Mouse (Mus musculus) B cell, adult 62 days (primary cell): ENCODE results near the gene Uvrag. TPM values are rescaled to one million over a fixed set of nuclear protein-coding genes. Genes with fewer than 3 reads are reported as not detected.

Experiments
- total RNA-seq: library from RNA; stranded (reverse); gene quantifications from 4 replicates; pipeline ENCODE4 v1.2.4, GENCODE M21; 2023

Gene Uvrag
- total RNA-seq: 211 to 246 TPM (median 232 TPM) in 4 replicates

DNA sequence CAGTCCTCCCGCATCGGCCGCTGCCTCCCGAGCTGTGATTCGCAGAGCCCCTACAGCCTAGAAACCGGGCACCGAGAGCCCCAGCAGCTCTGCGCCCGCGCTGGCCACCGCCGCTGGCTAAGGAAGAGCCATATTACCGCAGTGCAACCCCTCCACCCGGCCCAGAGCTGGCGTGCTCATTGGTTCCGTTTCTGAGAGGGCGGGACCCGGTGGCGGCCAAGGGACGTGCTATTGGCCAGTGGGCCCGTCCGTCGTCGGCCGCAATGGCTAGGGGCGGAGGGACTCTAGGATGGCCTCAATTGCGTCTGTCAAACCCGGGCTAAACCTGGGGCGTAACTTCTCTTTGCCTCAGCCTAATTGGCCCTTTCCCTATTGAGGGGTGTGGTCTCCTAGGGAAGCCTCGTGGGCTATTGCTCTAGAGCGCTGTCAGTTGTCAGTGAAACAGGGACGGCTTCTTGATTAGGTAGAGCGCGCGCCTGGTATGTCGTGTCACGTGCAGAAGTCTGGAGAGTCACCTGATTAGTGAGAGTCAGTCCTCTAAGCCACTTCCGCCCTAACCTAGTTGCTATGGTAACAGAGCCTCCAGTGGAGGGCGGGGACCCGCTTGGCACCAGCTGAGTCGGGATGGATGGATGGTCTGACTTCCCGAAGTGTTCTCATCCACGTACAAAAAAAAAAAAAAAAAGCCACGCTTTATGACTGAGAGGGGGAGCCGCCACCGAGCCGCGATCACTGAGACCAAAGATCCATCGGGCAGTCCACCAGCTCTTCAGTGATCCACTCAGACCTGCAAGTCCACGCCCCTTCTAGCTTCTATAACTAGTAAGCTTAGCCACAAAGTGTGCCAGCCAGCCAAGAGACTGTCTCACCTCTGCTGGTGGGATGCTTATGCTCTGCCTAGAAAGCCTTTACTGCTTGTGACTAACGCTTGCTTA is at the start of gene Uvrag:
Gene Uvrag, minus strand, starts transcription at position 158 of the 935 bp plus-strand sequence.

DNA sequence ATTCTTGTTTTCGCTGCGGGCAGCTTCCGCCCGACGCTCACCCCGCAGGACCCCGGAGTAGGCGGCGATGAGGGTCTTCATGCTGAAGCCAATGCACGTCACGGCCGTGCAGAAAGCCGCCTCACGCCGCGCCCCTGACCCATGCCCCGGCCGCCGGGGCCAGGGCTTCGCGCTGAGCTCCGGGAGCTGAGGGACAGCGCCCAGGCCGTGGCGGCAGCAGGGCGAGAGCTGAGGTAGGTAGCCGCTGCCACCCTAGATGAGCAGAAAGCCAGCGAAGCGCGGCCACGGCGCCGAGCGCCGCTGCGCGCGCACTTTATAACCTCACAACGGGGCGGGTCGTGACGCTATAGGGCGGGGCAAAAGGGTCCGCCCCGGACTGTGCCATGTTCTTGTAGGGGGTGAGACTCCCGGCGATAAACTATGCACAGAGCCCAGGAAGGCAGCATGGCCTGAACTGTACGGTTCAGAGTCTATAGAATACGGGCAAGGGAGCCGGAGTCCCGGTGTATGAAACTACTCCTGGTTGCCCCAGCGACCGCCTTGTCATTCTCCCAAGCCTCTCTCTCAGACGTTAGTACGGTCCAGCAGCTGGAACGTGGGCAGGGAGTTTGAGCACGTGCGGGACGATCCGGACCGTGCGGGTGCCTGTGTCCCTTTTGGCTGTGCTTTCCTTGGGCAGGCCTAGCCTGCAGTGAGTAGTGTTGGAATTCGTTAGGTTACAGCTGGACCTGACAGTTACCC is 41.7 kb upstream of the Uvrag start, which contains the start of gene Dgat2:
Gene Dgat2, minus strand, starts transcription at position 288 of the 741 bp plus-strand sequence.

Other genes starting within 250 kb of the Uvrag start
- gene Dgat2, start 41.6 kb upstream of the Uvrag start, total RNA-seq: 1.4 to 2.1 TPM (median 1.8 TPM) in 4 replicates
- gene Mogat2, start 97.5 kb upstream of the Uvrag start, total RNA-seq: not detected in 4 replicates
- gene Map6, start 126.3 kb upstream of the Uvrag start, total RNA-seq: not detected in 4 replicates
- gene Serpinh1, start 212.1 kb upstream of the Uvrag start, total RNA-seq: 0.25 to 0.30 TPM in 2 of 4 replicates, not detected in the others
- 1.5 to 5.9 TPM (median 3.7 TPM) in 4 replicates for gene Gdpd5, start 240.3 kb upstream of the Uvrag start, total RNA-seq